Mouse (Mus musculus) cortical plate, adult 2 months (tissue): Measurements from ENCODE around the gene Pdia6. TPM values are rescaled to one million over a fixed set of nuclear protein-coding genes. Genes with fewer than 3 reads are reported as not detected.

Experiments used
- H3K27ac ChIP-seq: fragments of 200-500 bp; 2 replicates; pipeline ENCODE4 v1.5.1; 2012; ENCODE audit warnings: low read length, control low read depth, inconsistent platforms; ENCODE audit not compliant: insufficient read depth
- H3K4me1 ChIP-seq: fragments of 200-500 bp; 2 replicates; pipeline ENCODE4 v1.6.1; 2011; ENCODE audit warnings: low read length; ENCODE audit not compliant: control insufficient read depth, insufficient read depth
- H3K4me3 ChIP-seq: fragments of 200-500 bp; 2 replicates; pipeline ENCODE4 v1.5.1; 2011; ENCODE audit warnings: mild to moderate bottlenecking, low read length, control low read depth; ENCODE audit not compliant: insufficient read depth
- CTCF ChIP-seq: fragments of 200-500 bp; IDR thresholded peaks from 2 replicates; pipeline ENCODE4 v1.5.1; 2011; ENCODE audit warnings: mild to moderate bottlenecking, control low read depth, low read length; ENCODE audit not compliant: insufficient read depth; ENCODE audit errors: extremely low read depth
- POLR2A ChIP-seq: fragments of 200-500 bp; IDR thresholded peaks from 2 replicates; pipeline ENCODE4 v1.6.1; 2011; ENCODE audit warnings: mild to moderate bottlenecking, low read length, control low read depth; ENCODE audit not compliant: insufficient read depth; ENCODE audit errors: extremely low read depth
- polyA plus RNA-seq: library from polyadenylated mRNA; depleted of rRNA; stranded (reverse); fragments of >200 nt; gene quantifications from 2 replicates; pipeline ENCODE4 v1.2.3, GENCODE M21; 2012

Gene Pdia6
- polyA plus RNA-seq, 1 experiment: 96.5 TPM

DNA sequence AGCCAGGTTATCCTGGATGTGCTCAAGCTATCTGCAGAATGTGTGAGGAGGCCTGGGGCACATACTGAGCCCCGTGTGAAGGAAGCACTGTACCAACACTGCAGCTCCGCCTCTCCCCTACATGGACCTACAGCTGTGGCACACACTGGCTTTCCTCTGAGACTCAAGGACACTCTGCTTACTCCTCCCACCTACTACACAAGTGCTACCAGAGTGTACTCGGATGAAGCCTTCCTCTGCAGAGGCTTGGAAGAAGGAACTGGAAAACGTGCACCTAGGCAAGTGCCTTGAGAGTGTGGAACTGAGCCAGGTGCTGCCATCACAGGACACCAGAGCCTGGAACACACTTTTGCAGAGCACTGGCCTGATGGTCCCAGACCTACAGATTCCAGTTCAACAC, 24.2 kb downstream of the Pdia6 start:
- TF ChIP-seq CTCF: no peak
- TF ChIP-seq POLR2A: no peak
- Histone ChIP-seq H3K4me3 (no peak overlapping the region), H3K27ac (no peak overlapping the region), H3K4me1 (no peaks in the 10 kb centered on the region)

DNA sequence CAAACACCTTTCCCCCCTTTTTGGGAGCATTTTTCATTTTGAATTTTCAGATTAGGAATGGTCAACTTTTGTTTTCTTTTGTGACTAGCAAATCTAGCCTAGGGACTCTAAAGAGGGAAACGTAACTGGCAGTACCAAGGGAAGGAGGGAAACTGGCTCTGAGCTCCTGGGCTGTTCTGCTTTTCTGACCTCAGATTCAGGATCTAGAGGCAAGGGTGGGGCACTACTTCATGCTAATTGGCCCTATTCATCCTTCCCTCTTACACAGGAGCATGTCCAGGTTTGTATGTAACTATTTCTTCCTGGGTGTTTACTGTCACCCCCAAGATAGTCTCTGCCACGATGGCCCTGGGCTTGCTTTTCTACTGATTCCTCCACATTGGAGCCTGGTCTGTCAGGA, 30.6 kb downstream of the Pdia6 start:
- TF ChIP-seq POLR2A (no peak), CTCF (no peak)
- H3K4me1 ChIP-seq: no peaks in the 10 kb centered on the region
- H3K27ac ChIP-seq: no peak overlapping the region
- no peak overlapping the region for H3K4me3 ChIP-seq

DNA sequence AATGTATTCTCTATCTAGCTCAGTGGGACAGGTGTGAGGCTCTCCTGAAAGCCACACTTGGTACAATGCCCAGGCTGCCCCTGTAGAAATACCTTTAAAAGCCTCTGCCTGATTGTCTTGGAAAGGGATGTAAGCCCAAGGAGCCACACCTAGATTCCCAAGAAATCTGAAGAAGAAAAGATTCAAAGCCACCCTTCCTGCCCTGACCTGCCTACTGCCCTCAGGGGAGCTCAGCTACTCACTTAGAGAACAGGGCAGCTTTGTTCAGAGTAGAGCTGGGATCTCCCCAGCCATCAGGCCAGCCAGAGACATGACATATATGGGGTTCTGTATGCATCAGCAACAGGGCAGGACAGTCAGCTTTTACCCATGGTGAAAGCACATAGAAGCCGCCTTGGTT, 33.6 kb downstream of the Pdia6 start:
- H3K4me1 ChIP-seq: no peaks in the 10 kb centered on the region
- no peak overlapping the region for H3K27ac ChIP-seq
- no peak overlapping the region for H3K4me3 ChIP-seq
- TF ChIP-seq POLR2A (no peak), CTCF (no peak)

DNA sequence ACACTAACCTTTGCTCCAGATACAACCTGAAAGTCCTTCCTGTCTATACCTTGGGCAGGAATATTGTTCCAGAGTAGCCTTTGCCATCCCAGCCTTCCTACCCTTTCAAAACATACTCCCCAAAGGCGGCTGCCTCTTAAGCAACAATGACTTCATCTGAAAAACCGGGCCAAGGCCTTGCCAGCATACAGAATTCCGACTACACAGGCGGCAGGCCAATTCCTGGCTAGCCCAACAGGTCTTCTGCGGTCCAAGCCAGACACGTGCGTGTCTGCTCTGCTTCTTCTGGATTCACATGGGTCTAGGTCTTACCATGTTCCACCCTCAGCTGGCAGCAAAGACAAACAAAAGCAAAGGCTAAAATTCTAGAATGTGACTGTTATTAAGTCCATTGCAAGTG, 39.1 kb downstream of the Pdia6 start:
- TF ChIP-seq POLR2A: no peak
- no peak for TF ChIP-seq CTCF
- H3K4me1 ChIP-seq: no peaks in the 10 kb centered on the region
- H3K27ac ChIP-seq: no peak overlapping the region
- H3K4me3 ChIP-seq: no peak overlapping the region

DNA sequence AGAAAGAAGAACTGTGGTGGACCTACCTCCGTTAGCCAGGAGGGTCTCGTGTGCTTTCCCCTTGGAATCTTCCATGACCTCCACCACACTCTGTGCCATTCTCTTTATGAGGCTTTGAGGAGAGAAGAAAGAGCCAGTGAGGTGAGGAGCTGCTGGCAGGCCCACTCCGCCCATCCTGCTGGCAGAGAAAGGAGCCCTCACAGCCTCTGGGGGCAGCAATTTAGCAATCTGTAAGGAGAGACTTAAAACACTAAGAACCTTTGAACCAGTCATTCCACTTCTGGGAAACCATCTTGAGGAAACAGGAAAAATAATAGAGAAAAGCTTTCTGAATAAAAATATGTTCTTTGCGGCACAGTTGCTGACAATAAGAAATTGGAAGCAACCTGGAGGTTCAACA, 41.9 kb downstream of the Pdia6 start:
- TF ChIP-seq CTCF (no peak), POLR2A (no peak)
- Histone ChIP-seq H3K4me3 (no peak overlapping the region), H3K27ac (no peak overlapping the region), H3K4me1 (no peaks in the 10 kb centered on the region)

DNA sequence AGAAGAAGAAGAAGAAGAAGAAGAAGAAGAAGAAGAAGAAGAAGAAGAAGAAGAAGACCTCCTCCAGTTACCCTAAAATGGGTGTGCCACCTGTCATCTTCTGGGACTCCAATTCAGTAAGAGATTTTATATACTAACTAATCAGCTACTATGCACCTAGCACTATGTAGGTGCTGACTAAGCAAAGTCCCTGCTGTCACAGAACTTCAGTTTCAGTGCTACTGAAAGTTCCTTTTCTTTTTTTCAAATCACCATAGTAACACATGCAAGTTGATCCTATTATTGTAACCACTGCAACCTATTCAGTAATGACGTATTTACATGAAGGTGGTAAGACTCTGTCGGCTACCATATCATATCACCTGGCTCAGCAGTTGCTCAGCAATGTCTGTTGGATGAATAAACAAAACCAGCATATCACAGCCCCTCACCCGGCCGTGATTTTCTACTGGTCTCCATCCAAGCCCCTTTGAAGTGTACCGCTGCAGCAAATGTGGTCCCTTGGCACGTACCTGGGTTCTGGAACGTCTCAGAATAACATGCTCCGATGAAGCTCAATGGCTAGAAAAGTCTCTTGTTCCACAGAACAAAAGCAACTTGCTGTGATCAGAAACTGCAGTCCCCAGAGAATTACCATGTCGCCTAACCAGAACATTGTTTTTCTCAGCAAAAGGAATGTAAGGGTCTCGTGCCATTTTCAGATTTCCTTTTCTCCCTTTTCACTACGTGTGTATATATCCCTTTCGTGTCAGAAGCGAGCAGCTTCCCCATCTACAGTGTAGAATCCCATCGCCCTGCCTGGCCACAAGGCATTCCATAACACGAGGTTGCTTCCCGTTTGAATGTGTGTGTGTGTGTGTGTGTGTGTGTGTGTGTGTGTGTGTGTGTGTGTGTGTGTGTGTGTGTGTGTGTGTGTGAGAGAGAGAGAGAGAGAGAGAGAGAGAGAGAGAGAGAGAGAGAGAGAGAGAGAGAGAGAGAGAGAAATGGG, 44.8 kb downstream of the Pdia6 start:
- no peak overlapping the region for H3K27ac ChIP-seq
- no peaks in the 10 kb centered on the region for H3K4me1 ChIP-seq
- TF ChIP-seq POLR2A (no peak), CTCF (no peak)
- no peak overlapping the region for H3K4me3 ChIP-seq

DNA sequence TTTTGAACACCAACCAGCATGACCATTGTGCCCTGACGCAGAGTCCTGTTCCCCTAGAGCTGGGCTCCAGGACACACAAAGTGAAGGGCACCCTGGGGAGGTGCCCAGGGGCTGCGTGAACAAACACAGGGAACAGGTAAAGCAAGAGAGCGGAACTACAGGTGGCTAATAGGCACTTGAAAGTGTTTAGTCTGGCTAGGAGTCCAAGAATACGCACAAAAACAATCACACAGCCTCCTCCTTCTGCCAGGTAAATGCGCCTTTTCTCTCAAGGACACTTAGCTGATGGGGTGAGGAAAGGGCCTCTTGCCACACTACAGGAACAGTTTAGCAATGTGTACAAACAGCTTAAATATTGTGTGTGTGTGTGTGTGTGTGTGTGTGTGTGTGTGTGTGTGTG, 49.8 kb downstream of the Pdia6 start:
- TF ChIP-seq POLR2A: no peak
- Histone ChIP-seq H3K27ac (no peak overlapping the region), H3K4me3 (no peak overlapping the region), H3K4me1 (no peaks in the 10 kb centered on the region)

DNA sequence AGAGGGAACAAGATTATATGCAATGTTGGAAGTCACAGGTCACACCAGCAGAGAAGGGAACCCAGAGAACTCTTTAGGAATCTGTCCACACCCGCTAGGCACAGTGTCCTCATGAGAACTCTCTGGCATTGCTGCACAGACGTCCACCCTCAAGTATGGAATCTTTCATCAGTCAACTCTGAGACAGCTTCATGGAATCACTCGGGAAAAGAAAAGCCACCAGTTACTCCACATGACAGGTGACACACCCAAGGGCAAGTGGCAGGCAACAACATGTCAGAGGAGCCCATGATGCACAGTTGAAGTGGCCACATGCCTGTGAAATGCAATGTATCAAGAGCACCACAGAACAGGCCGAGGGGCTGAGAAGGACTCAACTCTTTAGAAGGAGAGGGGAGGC, 51.6 kb downstream of the Pdia6 start:
- TF ChIP-seq POLR2A (no peak), CTCF (no peak)
- Histone ChIP-seq H3K4me3 (no peak overlapping the region), H3K27ac (no peak overlapping the region)

DNA sequence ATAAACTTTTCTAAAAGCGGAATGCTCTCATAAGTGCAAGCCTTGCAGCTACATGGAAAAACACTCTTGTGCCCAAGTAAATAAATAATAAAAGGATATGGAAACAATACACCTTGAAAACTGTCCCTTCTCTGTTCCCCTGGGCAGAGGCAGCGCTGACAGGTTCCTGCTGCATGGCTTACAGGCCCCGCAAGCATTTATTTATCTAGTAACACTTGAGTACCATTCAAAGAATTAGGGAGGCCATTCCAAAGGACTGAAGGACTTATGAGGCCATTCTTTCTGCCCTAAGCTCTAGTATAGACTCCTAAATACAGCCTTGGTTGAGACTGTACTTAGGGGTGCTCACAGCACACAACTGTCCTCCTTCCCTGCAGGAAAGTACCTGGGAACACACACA, 52.1 kb downstream of the Pdia6 start:
- TF ChIP-seq POLR2A: no peak
- no peak for TF ChIP-seq CTCF
- no peaks in the 10 kb centered on the region for H3K4me1 ChIP-seq
- no peak overlapping the region for H3K27ac ChIP-seq
- no peak overlapping the region for H3K4me3 ChIP-seq

More for the DNA sequence above, 51.6 kb downstream of the Pdia6 start:
- H3K4me1 ChIP-seq: no peaks in the 10 kb centered on the region
